1 mouse cellular context compared by ENCODE assay signal in genomic region chr8:111056158-111056663, GRCm38 (mm10).
TF ChIP-seq lines count a peak whose summit lies in the region.

Exosc6 (plus strand) TSS chr8:111056339.

TF ChIP-seq in CH12.LX, 34 proteins besides CTCF, POLR2A, EP300 and RAD21 (continued from another document):
- TF ChIP-seq MAZ (IDR thresholded peaks at IDR 0.05; ENCODE audit: low read depth, low read length) (no peak), CHD1 (IDR thresholded peaks at IDR 0.05; ENCODE audit: low read depth, low read length) (no peak), JUN (IDR thresholded peaks at IDR 0.05; ENCODE audit: insufficient read depth, low read depth, low read length) (no peak), BHLHE40 (IDR thresholded peaks at IDR 0.05; ENCODE audit: low read depth, low read length) (no peak), PAX5 (IDR thresholded peaks at IDR 0.05; ENCODE audit: low read length) (no peak), IRF4 (IDR thresholded peaks at IDR 0.05; ENCODE audit: low read depth, low read length) (peak; percentile 54), ELF1 (IDR thresholded peaks at IDR 0.05; ENCODE audit: low read depth, low read length) (peak; percentile 96)
